Mouse (Mus musculus): ENCODE measurements at regions not wholly inside any gene's neighbourhood (a gene's known extent, or its start where the extent isn't known, plus 50 kb on each side); places are given as distances from the start of the nearest gene placed in this dataset.
"Not testable (repeated sequence)": the region's sequence is repeated elsewhere in the genome, so short reads cannot be mapped to it uniquely, and the experiment has no call there.

DNA sequence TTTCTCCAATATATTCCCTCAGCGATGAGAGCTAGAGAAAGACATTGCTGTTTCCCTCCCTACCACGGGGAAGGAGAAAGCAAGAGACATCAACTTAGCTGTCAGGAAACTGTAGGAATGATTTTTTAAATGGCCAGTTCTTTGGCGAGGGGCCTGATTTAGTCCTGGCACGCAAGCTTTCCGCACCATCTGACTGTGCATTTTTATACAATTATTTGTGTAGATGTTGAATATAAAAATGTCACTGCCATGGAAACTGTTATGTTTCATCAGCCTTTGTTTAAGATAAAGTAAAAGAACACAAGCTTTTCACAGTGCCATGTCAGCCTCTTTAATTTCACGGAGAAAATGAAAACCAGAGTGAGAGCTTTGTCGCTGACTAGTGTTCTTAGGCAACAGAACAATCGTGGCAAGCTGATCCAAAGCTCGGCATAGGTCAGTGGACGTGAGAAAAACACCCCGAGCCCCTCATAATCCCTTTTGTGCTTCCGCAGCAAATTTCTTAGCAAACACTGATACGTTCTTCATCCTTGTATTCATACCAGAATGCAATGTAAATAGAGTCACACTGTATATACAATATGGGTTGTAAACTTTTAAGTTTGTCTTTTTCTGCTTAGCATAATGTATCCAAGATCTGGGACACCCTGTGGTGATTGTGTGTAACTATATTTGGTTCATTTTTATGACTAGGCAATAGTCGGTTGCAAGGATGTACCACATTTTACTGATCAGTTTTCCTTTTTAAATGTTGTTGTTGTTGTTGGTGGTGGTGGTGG, 79.9 kb upstream of the Tars start:
- DNase-seq (ENCODE audit: low spot score): no peak

DNA sequence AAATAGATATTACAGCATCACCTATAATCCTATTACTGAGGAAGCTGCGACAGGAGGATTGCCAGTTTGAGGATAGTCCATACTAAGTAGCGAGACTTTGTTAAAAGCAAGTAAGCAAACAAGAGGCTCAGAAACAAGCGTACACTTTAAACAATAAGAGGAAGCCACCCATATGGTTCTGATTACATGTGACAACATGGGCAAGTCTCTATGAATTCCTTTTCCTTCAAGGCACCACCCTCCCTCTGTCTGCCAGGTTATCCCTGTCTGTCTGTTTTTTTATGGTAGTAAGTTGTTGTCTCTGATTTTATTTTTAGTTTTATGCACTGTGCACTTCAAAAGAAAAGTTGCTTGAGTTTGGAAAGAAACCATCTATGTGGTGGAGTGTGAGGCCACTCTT, 76.8 kb upstream of the Tars start:
- DNase-seq (ENCODE audit: low spot score): no peak

DNA sequence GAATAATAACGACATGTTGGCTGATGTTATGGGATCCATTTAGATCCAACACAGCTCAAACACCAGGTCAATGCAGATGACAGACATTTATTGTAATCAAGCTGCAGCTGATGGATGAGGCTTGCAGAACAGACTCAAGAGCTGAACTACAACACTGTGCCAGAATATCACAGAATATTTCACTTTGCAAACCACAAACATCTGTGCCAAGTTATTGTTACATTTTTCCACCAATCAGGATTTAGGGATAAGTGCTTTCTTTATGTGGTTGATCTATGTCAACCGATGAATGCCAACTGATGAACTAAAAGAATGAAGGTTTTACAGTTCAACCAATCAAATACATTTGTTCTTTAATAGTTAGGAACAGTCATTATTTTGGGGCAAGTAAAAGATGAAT, 63.9 kb upstream of the Tars start:
- no peak for DNase-seq (ENCODE audit: low spot score)

DNA sequence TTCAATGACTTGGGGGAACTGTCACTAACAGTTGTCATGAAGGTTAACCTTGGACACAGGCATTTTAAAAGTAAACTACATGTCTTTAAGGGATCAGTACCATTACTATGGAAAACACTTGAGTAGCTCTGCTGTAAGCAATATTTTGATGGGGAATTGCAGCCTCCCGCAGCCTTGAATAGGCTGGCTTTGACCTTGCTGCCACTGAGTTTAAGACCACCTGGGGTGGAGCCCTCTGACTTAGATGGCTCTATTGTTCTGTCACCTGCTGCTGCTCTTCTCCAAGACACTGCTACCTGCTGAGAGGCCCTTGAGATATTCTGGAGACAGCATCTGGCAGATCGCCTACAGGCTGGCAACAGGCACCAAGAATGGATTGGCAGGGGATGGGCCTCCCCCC, 62.1 kb upstream of the Tars start:
- not testable (repeated sequence) for DNase-seq (ENCODE audit: low spot score)

DNA sequence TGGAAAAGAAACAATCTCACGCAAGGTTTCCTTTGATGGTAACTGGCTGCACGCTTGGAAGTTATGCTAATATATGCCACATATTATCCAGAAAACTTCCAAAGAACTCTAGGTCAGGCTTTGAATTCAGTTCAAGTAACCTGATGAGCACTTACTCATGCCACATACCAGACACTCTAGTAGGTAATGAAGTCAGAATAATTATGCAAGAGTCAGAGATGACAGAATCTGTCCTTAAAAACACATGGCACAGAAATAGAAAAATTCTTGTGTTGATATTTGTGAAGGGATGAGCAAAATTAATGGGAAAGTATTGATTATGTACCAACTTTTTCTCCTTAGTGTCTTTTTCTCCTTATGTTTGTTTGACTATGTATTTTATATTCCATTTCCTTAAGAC, 59.8 kb upstream of the Tars start:
- no peak for DNase-seq (ENCODE audit: low spot score)

DNA sequence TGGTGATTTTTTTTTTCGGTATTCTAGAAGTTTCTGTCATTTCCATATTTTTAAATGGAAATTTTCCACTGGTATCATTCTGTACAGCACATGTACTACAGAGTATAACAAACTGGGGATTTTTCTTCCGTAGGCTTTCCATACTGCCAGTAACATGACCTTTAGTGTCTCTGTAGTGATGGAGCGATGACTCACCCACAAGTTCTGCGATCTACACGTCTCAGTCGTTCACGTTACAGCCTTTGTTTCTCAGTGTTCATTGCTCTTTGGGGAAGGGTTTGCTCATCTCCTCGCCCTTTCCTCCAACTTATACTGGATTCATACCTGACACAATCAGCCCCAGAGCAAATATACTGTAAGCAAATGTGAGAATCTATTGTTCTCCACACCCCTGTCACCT, 57.8 kb upstream of the Tars start:
- no peak for DNase-seq (ENCODE audit: low spot score)

DNA sequence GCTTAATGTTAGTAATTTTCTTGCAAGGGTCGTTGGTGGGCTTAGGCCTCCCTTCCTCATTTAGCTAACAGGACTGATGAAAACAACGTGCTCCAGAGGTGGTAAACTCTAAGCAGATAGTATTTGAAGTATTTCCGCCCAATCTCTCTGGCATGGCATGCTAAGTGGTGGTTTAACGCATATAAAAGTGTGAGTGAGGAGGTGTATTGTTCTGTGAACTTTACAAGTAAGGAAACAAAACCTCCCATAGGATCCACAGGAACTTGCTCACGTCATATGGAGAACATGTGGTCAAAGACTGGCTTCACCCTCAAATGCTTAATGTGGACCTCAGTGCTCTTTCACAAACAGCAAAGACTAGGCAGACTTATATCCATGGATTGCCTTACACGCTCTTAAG, 56.5 kb upstream of the Tars start:
- DNase-seq (ENCODE audit: low spot score): no peak

DNA sequence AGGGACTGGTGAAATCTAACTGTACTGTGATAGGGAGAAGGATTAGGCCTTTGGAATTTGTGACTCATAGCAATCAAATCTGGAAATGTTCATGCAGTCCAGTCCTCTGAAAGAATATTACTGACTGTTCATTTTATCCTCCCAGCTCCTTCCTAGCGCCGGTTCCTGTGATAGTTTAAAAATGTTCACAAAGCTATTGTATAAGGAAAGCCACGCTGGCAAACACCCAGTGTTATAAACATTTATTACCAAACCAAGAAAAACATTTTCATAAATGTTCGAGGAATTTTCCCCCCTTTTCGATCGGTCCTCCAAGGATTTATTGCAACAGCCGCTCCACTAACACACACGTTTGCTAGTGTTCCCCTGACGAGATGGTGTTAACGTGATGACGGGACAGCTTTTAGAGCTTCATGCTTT, 55.9 kb upstream of the Tars start:
- DNase-seq (ENCODE audit: low spot score): no peak

DNA sequence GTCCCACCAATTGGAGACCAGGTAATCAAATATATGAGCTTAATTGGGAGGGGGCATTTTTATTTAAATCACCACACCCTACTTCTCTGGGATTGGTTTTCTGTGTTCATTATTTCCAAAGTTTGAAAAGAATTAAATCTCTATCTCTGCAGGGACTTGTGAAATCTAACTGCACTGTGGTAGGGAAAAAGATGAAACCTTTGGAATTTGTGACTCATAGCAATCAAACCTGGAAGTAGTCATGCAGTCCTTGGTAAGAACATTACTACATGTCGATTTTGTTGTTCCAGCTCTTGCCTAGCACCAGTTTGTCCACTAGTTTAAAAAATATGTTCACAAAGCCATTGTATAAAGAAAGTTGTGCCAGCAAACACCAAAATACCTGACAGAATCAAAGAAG, 54.5 kb upstream of the Tars start:
- no peak for DNase-seq (ENCODE audit: low spot score)

DNA sequence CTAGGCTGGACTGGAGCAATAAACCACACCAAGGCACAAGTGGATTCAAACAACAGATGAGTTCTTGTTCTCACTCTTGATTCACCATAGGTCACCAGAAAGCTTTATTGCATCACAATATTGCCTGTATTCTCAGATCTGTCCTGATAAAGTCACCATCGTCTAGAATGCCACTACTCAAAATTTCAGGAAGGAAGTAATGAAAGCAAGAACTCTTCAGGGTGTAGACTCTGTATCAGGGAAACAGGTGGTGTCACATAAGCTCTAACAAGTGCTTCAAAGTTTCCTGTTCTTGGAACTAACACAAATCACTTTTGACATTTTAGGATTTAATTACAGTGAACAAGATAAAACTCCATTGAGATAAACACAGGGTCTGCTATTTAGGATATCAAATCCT, 52.2 kb upstream of the Tars start:
- no peak for DNase-seq (ENCODE audit: low spot score)
